19 mouse cellular contexts compared by ENCODE assay signal in the genomic region with DNA sequence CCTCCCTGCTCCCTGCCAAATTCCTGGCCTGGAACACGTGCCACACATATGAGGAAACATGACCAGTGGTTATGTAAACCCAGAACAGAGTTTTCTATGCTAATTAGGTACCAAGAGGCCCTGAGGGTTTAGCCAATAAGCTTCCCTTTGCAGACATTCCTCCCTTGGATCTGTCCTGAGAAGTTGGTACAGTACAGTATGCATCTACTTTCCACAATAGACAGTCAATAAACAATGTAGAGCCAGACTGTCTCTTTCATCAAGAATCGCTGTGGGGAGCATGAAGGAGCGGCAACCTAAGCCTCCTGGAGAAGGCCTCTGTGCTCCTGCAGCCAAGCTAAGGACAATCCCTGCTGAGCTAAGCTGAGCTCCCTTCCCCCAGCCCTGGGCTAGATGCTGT. TPM values are rescaled to one million over a fixed set of nuclear protein-coding genes. Genes with fewer than 3 reads are reported as not detected.
"Had no signal": no experiment of that assay in that cellular context is flagged by ENCODE, and none has a peak within 500 bp of the region (broad histone marks: within the 10 kb centered on the region; RNA-seq: fewer than 3 reads in every experiment).

No protein-coding gene starts in this region.

- DNase-seq: left cerebral cortex, postnatal 4 days; liver, embryonic 13.5 days; lung, adult 2 months; lung, postnatal 14 days; lung, postnatal 4 days; midbrain, embryonic 14.5 days; right cerebral cortex, adult 18-20 months; right cerebral cortex, postnatal 14 days; right cerebral cortex, postnatal 4 days; thymus, adult 2 months; thymus, postnatal 14 days; thymus, postnatal 4 days had no signal

- H3K4me3 ChIP-seq: limb, embryonic 12.5 days; limb, embryonic 15.5 days; liver, embryonic 13.5 days had no signal

- H3K27ac ChIP-seq: kidney, postnatal 0 days; limb, embryonic 12.5 days; limb, embryonic 15.5 days; liver, embryonic 13.5 days; stomach, postnatal 0 days had no signal

- H3K36me3 ChIP-seq: liver, embryonic 13.5 days had no signal

- H3K9ac ChIP-seq: limb, embryonic 12.5 days; limb, embryonic 15.5 days; liver, embryonic 13.5 days had no signal

- H3K4me1 ChIP-seq: limb, embryonic 12.5 days; limb, embryonic 15.5 days; liver, embryonic 13.5 days had no signal

- H3K9me3 ChIP-seq: limb, embryonic 12.5 days; limb, embryonic 15.5 days; liver, embryonic 13.5 days had no signal

- H3K27me3 ChIP-seq: limb, embryonic 12.5 days; limb, embryonic 15.5 days; liver, embryonic 13.5 days had no signal

- H3K4me2 ChIP-seq: limb, embryonic 12.5 days; limb, embryonic 15.5 days; liver, embryonic 13.5 days; midbrain, embryonic 11.5 days had no signal

RNA-seq across cellular contexts. Expression of gene 3110021N24Rik, which starts 33.3 kb away (rescaled TPM):
- total RNA-seq: megakaryocyte progenitor cell, adult 5-6 weeks; megakaryocyte-erythroid progenitor cell, adult 5-6 weeks had no signal
- polyA plus RNA-seq: thymus, adult 2 months had no signal
